Mouse (Mus musculus): ENCODE measurements around the gene Tnfrsf25.

The Tnfrsf25 gene

GRCm38 (mm10) chr4:152120311-152121182 lies 4.8 kb downstream of the Tnfrsf25 start:
- DNase-seq (ENCODE audit: low read depth, low spot score) = peak; percentile 68

- DNase-seq (ENCODE audit: low read depth, low spot score) = no peak
These were observed 5.4 kb downstream of the Tnfrsf25 start for GRCm38 (mm10) chr4:152121183-152121505.

GRCm38 (mm10) chr4:152124361-152124961 lies 8.7 kb downstream of the Tnfrsf25 start:
- no peak for DNase-seq (ENCODE audit: low read depth, low spot score)

- no peak for DNase-seq (ENCODE audit: low read depth, low spot score)
These were observed 9.7 kb downstream of the Tnfrsf25 start for GRCm38 (mm10) chr4:152125161-152126025.

GRCm38 (mm10) chr4:152126026-152126920 lies 10.5 kb downstream of the Tnfrsf25 start:
- no peak for DNase-seq (ENCODE audit: low read depth, low spot score)

GRCm38 (mm10) chr4:152127884-152128283 lies 12.2 kb downstream of the Tnfrsf25 start:
- no peak for DNase-seq (ENCODE audit: low read depth, low spot score)

GRCm38 (mm10) chr4:152128784-152129183 lies 13.1 kb downstream of the Tnfrsf25 start:
- DNase-seq (ENCODE audit: low read depth, low spot score) = no peak

GRCm38 (mm10) chr4:152129395-152129930 lies 13.7 kb downstream of the Tnfrsf25 start:
- DNase-seq (ENCODE audit: low read depth, low spot score) = no peak

GRCm38 (mm10) chr4:152130771-152131653 lies 15.3 kb downstream of the Tnfrsf25 start:
- DNase-seq (ENCODE audit: low read depth, low spot score) = no peak

GRCm38 (mm10) chr4:152131809-152132771 lies 16.4 kb downstream of the Tnfrsf25 start:
- peak; percentile 56 for DNase-seq (ENCODE audit: low read depth, low spot score)

- no peak for DNase-seq (ENCODE audit: low read depth, low spot score)
These were observed 17.0 kb downstream of the Tnfrsf25 start for GRCm38 (mm10) chr4:152132772-152133169.

GRCm38 (mm10) chr4:152133213-152133612 lies 17.5 kb downstream of the Tnfrsf25 start:
- no peak for DNase-seq (ENCODE audit: low read depth, low spot score)

GRCm38 (mm10) chr4:152134507-152134906 lies 18.8 kb downstream of the Tnfrsf25 start:
- peak; percentile 85 for DNase-seq (ENCODE audit: low read depth, low spot score)

GRCm38 (mm10) chr4:152135363-152135762 lies 19.6 kb downstream of the Tnfrsf25 start:
- DNase-seq (ENCODE audit: low read depth, low spot score) = no peak

- peak; percentile 69 for DNase-seq (ENCODE audit: low read depth, low spot score)
These were observed 20.6 kb downstream of the Tnfrsf25 start for GRCm38 (mm10) chr4:152136112-152136875.

GRCm38 (mm10) chr4:152136876-152137250 lies 21.1 kb downstream of the Tnfrsf25 start:
- no peak for DNase-seq (ENCODE audit: low read depth, low spot score)

GRCm38 (mm10) chr4:152138497-152139260 lies 22.9 kb downstream of the Tnfrsf25 start:
- peak; percentile 86 for DNase-seq (ENCODE audit: low read depth, low spot score)

Measured in ES-CJ7 (cell line).